Mouse (Mus musculus) megakaryocyte, embryonic 14.5 days (primary cell): Measurements from ENCODE around the gene Schip1. TPM values are rescaled to one million over a fixed set of nuclear protein-coding genes. Genes with fewer than 3 reads are reported as not detected.

Experiments
- H3K27me3 ChIP-seq: replicated peaks from 2 replicates; pipeline ENCODE3; 2012; ENCODE audit warnings: inconsistent platforms
- H3K36me3 ChIP-seq: replicated peaks from 2 replicates; pipeline ENCODE3; 2012; ENCODE audit warnings: low read length, inconsistent platforms, mixed read lengths
- H3K4me1 ChIP-seq: 2 replicates; pipeline ENCODE4 v1.6.1; 2012; ENCODE audit warnings: inconsistent platforms
- H3K4me3 ChIP-seq: replicated peaks from 2 replicates; pipeline ENCODE3; 2012; ENCODE audit warnings: moderate library complexity, mild to moderate bottlenecking, inconsistent platforms
- H3K9me3 ChIP-seq: 2 replicates; pipeline ENCODE4 v1.6.1; 2012; ENCODE audit warnings: inconsistent platforms
- FLI1 ChIP-seq: IDR thresholded peaks from 2 replicates; pipeline ENCODE4 v1.6.1; 2012; ENCODE audit warnings: low read length, inconsistent platforms, mixed read lengths
- GATA1 ChIP-seq: IDR thresholded peaks from 3 replicates; pipeline ENCODE4 v1.6.1; 2012; ENCODE audit warnings: mixed read lengths, low read length, inconsistent platforms, borderline replicate concordance
- polyA plus RNA-seq: library from polyadenylated mRNA; stranded (reverse); fragments of >175 nt; gene quantifications from 2 replicates; pipeline ENCODE4 v1.2.3, GENCODE M21; 2012; ENCODE audit warnings: low replicate concordance; ENCODE audit not compliant: insufficient read depth

The Schip1 gene
- polyA plus RNA-seq, 1 experiment: 18.7 TPM

GRCm38 (mm10) chr3:68513340-68514119, 448.9 kb downstream of the Schip1 start:
- TF ChIP-seq GATA1 (no peak), FLI1 (no peak)
- peaks cover 58% of the 10 kb centered on the region for H3K4me1 ChIP-seq
- no peak overlapping the region for H3K4me3 ChIP-seq
- H3K27me3 ChIP-seq: no peaks in the 10 kb centered on the region
- no peaks in the 10 kb centered on the region for H3K36me3 ChIP-seq
- no peaks in the 10 kb centered on the region for H3K9me3 ChIP-seq

GRCm38 (mm10) chr3:68514120-68514497, 449.5 kb downstream of the Schip1 start:
- no peak overlapping the region for H3K4me3 ChIP-seq
- no peaks in the 10 kb centered on the region for H3K9me3 ChIP-seq
- H3K27me3 ChIP-seq: no peaks in the 10 kb centered on the region
- H3K36me3 ChIP-seq: no peaks in the 10 kb centered on the region
- TF ChIP-seq FLI1 (no peak), GATA1 (no peak)
- H3K4me1 ChIP-seq: peaks cover 52% of the 10 kb centered on the region

- Histone ChIP-seq H3K4me1 (peaks cover 46% of the 10 kb centered on the region), H3K36me3 (no peaks in the 10 kb centered on the region), H3K4me3 (no peak overlapping the region), H3K27me3 (no peaks in the 10 kb centered on the region), H3K9me3 (no peaks in the 10 kb centered on the region)
- no peak for TF ChIP-seq FLI1
- no peak for TF ChIP-seq GATA1
Observed at GRCm38 (mm10) chr3:68514717-68515116, 450.1 kb downstream of the Schip1 start.

GRCm38 (mm10) chr3:68516393-68517081, 451.9 kb downstream of the Schip1 start:
- Histone ChIP-seq H3K27me3 (no peaks in the 10 kb centered on the region), H3K36me3 (no peaks in the 10 kb centered on the region), H3K9me3 (no peaks in the 10 kb centered on the region), H3K4me1 (peaks cover 29% of the 10 kb centered on the region), H3K4me3 (no peak overlapping the region)
- TF ChIP-seq GATA1 (no peak), FLI1 (no peak)

- no peak for TF ChIP-seq FLI1
- TF ChIP-seq GATA1: no peak
- Histone ChIP-seq H3K4me1 (peaks cover 22% of the 10 kb centered on the region), H3K36me3 (no peaks in the 10 kb centered on the region), H3K27me3 (no peaks in the 10 kb centered on the region), H3K4me3 (no peak overlapping the region), H3K9me3 (no peaks in the 10 kb centered on the region)
Observed at GRCm38 (mm10) chr3:68517236-68517635, 452.6 kb downstream of the Schip1 start.

GRCm38 (mm10) chr3:68518041-68518440, 453.4 kb downstream of the Schip1 start:
- H3K36me3 ChIP-seq: no peaks in the 10 kb centered on the region
- no peaks in the 10 kb centered on the region for H3K9me3 ChIP-seq
- H3K4me1 ChIP-seq: peaks cover 15% of the 10 kb centered on the region
- no peak overlapping the region for H3K4me3 ChIP-seq
- H3K27me3 ChIP-seq: no peaks in the 10 kb centered on the region
- no peak for TF ChIP-seq GATA1
- TF ChIP-seq FLI1: no peak

GRCm38 (mm10) chr3:68518586-68518985, 454.0 kb downstream of the Schip1 start:
- Histone ChIP-seq H3K4me3 (no peak overlapping the region), H3K27me3 (no peaks in the 10 kb centered on the region), H3K4me1 (peaks cover 13% of the 10 kb centered on the region), H3K36me3 (no peaks in the 10 kb centered on the region), H3K9me3 (no peaks in the 10 kb centered on the region)
- TF ChIP-seq FLI1: no peak
- TF ChIP-seq GATA1: no peak

GRCm38 (mm10) chr3:68525361-68525878, 460.8 kb downstream of the Schip1 start:
- Histone ChIP-seq H3K36me3 (no peaks in the 10 kb centered on the region), H3K27me3 (peaks cover 5% of the 10 kb centered on the region), H3K9me3 (no peaks in the 10 kb centered on the region), H3K4me1 (peaks cover 4% of the 10 kb centered on the region), H3K4me3 (no peak overlapping the region)
- TF ChIP-seq FLI1: no peak
- TF ChIP-seq GATA1: no peak

- Histone ChIP-seq H3K4me3 (no peak overlapping the region), H3K27me3 (peaks cover 5% of the 10 kb centered on the region), H3K36me3 (no peaks in the 10 kb centered on the region), H3K4me1 (peaks cover 4% of the 10 kb centered on the region), H3K9me3 (no peaks in the 10 kb centered on the region)
- TF ChIP-seq FLI1 (no peak), GATA1 (no peak)
Observed at GRCm38 (mm10) chr3:68526416-68526815, 461.8 kb downstream of the Schip1 start.

- Histone ChIP-seq H3K4me1 (peaks cover 4% of the 10 kb centered on the region), H3K27me3 (peaks cover 10% of the 10 kb centered on the region), H3K4me3 (no peak overlapping the region), H3K9me3 (no peaks in the 10 kb centered on the region), H3K36me3 (no peaks in the 10 kb centered on the region)
- TF ChIP-seq GATA1 (no peak), FLI1 (no peak)
Observed at GRCm38 (mm10) chr3:68527182-68527581, 462.6 kb downstream of the Schip1 start.
